Mouse (Mus musculus) megakaryocyte, embryonic 14.5 days (primary cell): ENCODE data around the gene Rnf130. TPM values are rescaled to one million over a fixed set of nuclear protein-coding genes. Genes with fewer than 3 reads are reported as not detected.

Source experiments
- H3K27me3 ChIP-seq: replicated peaks from 2 replicates; pipeline ENCODE3; 2012; ENCODE audit warnings: inconsistent platforms
- H3K36me3 ChIP-seq: replicated peaks from 2 replicates; pipeline ENCODE3; 2012; ENCODE audit warnings: low read length, inconsistent platforms, mixed read lengths
- H3K4me1 ChIP-seq: 2 replicates; pipeline ENCODE4 v1.6.1; 2012; ENCODE audit warnings: inconsistent platforms
- H3K4me3 ChIP-seq: replicated peaks from 2 replicates; pipeline ENCODE3; 2012; ENCODE audit warnings: moderate library complexity, mild to moderate bottlenecking, inconsistent platforms
- H3K9me3 ChIP-seq: 2 replicates; pipeline ENCODE4 v1.6.1; 2012; ENCODE audit warnings: inconsistent platforms
- FLI1 ChIP-seq: IDR thresholded peaks from 2 replicates; pipeline ENCODE4 v1.6.1; 2012; ENCODE audit warnings: low read length, inconsistent platforms, mixed read lengths
- GATA1 ChIP-seq: IDR thresholded peaks from 3 replicates; pipeline ENCODE4 v1.6.1; 2012; ENCODE audit warnings: mixed read lengths, low read length, inconsistent platforms, borderline replicate concordance
- polyA plus RNA-seq: library from polyadenylated mRNA; stranded (reverse); fragments of >175 nt; gene quantifications from 2 replicates; pipeline ENCODE4 v1.2.3, GENCODE M21; 2012; ENCODE audit warnings: low replicate concordance; ENCODE audit not compliant: insufficient read depth

The Rnf130 gene
- polyA plus RNA-seq, 1 experiment: 25.1 TPM

GRCm38 (mm10) chr11:50104016-50104415 lies 78.9 kb downstream of the Rnf130 start:
- Histone ChIP-seq H3K9me3 (no peaks in the 10 kb centered on the region), H3K4me1 (peaks cover 44% of the 10 kb centered on the region), H3K36me3 (peaks cover 41% of the 10 kb centered on the region), H3K4me3 (no peak overlapping the region), H3K27me3 (no peaks in the 10 kb centered on the region)
- no peak for TF ChIP-seq FLI1

GRCm38 (mm10) chr11:50105237-50105636 lies 80.1 kb downstream of the Rnf130 start:
- Histone ChIP-seq H3K9me3 (no peaks in the 10 kb centered on the region), H3K36me3 (peaks cover 29% of the 10 kb centered on the region), H3K27me3 (no peaks in the 10 kb centered on the region), H3K4me3 (no peak overlapping the region), H3K4me1 (peaks cover 49% of the 10 kb centered on the region)
- no peak for TF ChIP-seq GATA1
- TF ChIP-seq FLI1: no peak

- H3K36me3 ChIP-seq: peaks cover 25% of the 10 kb centered on the region
- H3K4me3 ChIP-seq: no peak overlapping the region
- no peaks in the 10 kb centered on the region for H3K9me3 ChIP-seq
- TF ChIP-seq GATA1 (no peak), FLI1 (no peak)
- peaks cover 49% of the 10 kb centered on the region for H3K4me1 ChIP-seq
- no peaks in the 10 kb centered on the region for H3K27me3 ChIP-seq
Observed at GRCm38 (mm10) chr11:50106024-50106423, 80.9 kb downstream of the Rnf130 start.

- H3K9me3 ChIP-seq: no peaks in the 10 kb centered on the region
- H3K36me3 ChIP-seq: peaks cover 16% of the 10 kb centered on the region
- peaks cover 36% of the 10 kb centered on the region for H3K4me1 ChIP-seq
- TF ChIP-seq FLI1 (no peak), GATA1 (no peak)
- no peak overlapping the region for H3K4me3 ChIP-seq
- H3K27me3 ChIP-seq: no peaks in the 10 kb centered on the region
Observed at GRCm38 (mm10) chr11:50108823-50109244, 83.7 kb downstream of the Rnf130 start.

- Histone ChIP-seq H3K27me3 (peaks cover 2% of the 10 kb centered on the region), H3K36me3 (no peaks in the 10 kb centered on the region), H3K4me1 (peaks cover 4% of the 10 kb centered on the region), H3K9me3 (no peaks in the 10 kb centered on the region), H3K4me3 (peak overlapping the region; percentile 23)
- TF ChIP-seq GATA1: no peak
- TF ChIP-seq FLI1: no peak
Observed at GRCm38 (mm10) chr11:50114329-50114728, 89.2 kb downstream of the Rnf130 start.

- H3K36me3 ChIP-seq: no peaks in the 10 kb centered on the region
- H3K9me3 ChIP-seq: no peaks in the 10 kb centered on the region
- H3K4me1 ChIP-seq: peaks cover 11% of the 10 kb centered on the region
- H3K27me3 ChIP-seq: peaks cover 28% of the 10 kb centered on the region
- H3K4me3 ChIP-seq: no peak overlapping the region
- TF ChIP-seq GATA1 (no peak), FLI1 (no peak)
Observed at GRCm38 (mm10) chr11:50122631-50123081, 97.5 kb downstream of the Rnf130 start.

GRCm38 (mm10) chr11:50127781-50128180 lies 102.6 kb downstream of the Rnf130 start:
- TF ChIP-seq FLI1 (no peak), GATA1 (no peak)
- H3K4me3 ChIP-seq: no peak overlapping the region
- H3K9me3 ChIP-seq: no peaks in the 10 kb centered on the region
- H3K36me3 ChIP-seq: peaks cover 3% of the 10 kb centered on the region
- peaks cover 17% of the 10 kb centered on the region for H3K27me3 ChIP-seq
- H3K4me1 ChIP-seq: peaks cover 38% of the 10 kb centered on the region

- Histone ChIP-seq H3K4me1 (peaks cover 63% of the 10 kb centered on the region), H3K36me3 (peaks cover 15% of the 10 kb centered on the region), H3K27me3 (no peaks in the 10 kb centered on the region), H3K9me3 (no peaks in the 10 kb centered on the region), H3K4me3 (peak within 1 kb of the TSS; percentile 92)
- TF ChIP-seq FLI1 (no peak), GATA1 (no peak)
Observed at GRCm38 (mm10) chr11:50130811-50131766, 105.9 kb downstream of the Rnf130 start, which contains the start of gene Tbc1d9b. Gene Tbc1d9b, plus strand, starts transcription at chr11:50131396.

- Histone ChIP-seq H3K4me1 (peaks cover 63% of the 10 kb centered on the region), H3K4me3 (peak overlapping the region; percentile 92), H3K27me3 (no peaks in the 10 kb centered on the region), H3K9me3 (no peaks in the 10 kb centered on the region), H3K36me3 (peaks cover 22% of the 10 kb centered on the region)
- no peak for TF ChIP-seq GATA1
- TF ChIP-seq FLI1: no peak
Observed at GRCm38 (mm10) chr11:50131801-50132201, 106.7 kb downstream of the Rnf130 start.

- Histone ChIP-seq H3K9me3 (no peaks in the 10 kb centered on the region), H3K4me3 (peak overlapping the region; percentile 92), H3K4me1 (peaks cover 59% of the 10 kb centered on the region), H3K27me3 (no peaks in the 10 kb centered on the region), H3K36me3 (peaks cover 27% of the 10 kb centered on the region)
- TF ChIP-seq FLI1 (no peak), GATA1 (no peak)
Observed at GRCm38 (mm10) chr11:50132265-50132664, 107.1 kb downstream of the Rnf130 start.
